Mouse (Mus musculus) myocyte (in vitro differentiated cells): Measurements from ENCODE around the gene Ttll8. TPM values are rescaled to one million over a fixed set of nuclear protein-coding genes. Genes with fewer than 3 reads are reported as not detected.

Experiments
- H3K27me3 ChIP-seq: one replicate; pipeline ENCODE4 v1.6.1; 2011; ENCODE audit not compliant: control insufficient read depth, insufficient read depth, insufficient read length
- H3K36me3 ChIP-seq: one replicate; pipeline ENCODE4 v1.6.1; 2011; ENCODE audit not compliant: control insufficient read depth, insufficient read depth
- H3K4me2 ChIP-seq: one replicate; pipeline ENCODE4 v1.6.1; 2011; ENCODE audit warnings: low read depth, control low read depth
- H3K4me3 ChIP-seq: one replicate; pipeline ENCODE4 v1.5.1; 2011; ENCODE audit warnings: mild to moderate bottlenecking, control low read depth, moderate library complexity
- H3K79me2 ChIP-seq: one replicate; pipeline ENCODE4 v1.6.1; 2011; ENCODE audit not compliant: control insufficient read depth, insufficient read depth
- H3ac ChIP-seq: one replicate; pipeline ENCODE4 v1.6.1; 2011; ENCODE audit not compliant: control insufficient read depth, insufficient read length
- CEBPB ChIP-seq: IDR thresholded peaks from 2 replicates; pipeline ENCODE4 v1.6.1; 2011; ENCODE audit warnings: mild to moderate bottlenecking, moderate library complexity; ENCODE audit not compliant: poor library complexity, insufficient read depth, severe bottlenecking
- E2F4 ChIP-seq: IDR thresholded peaks from one replicate; pipeline ENCODE4 v1.6.1; 2011; ENCODE audit warnings: mild to moderate bottlenecking, control low read depth, moderate library complexity; ENCODE audit not compliant: insufficient read depth
- MAX ChIP-seq: IDR thresholded peaks from one replicate; pipeline ENCODE4 v1.6.1; 2011; ENCODE audit warnings: low read depth, mild to moderate bottlenecking, control low read depth
- MYOD1 ChIP-seq, 3 experiments: IDR thresholded peaks; one replicate each; pipeline ENCODE4 v1.6.1; 2011; ENCODE audit warnings: control low read depth in 2 of 3, low read depth in 2 of 3, mild to moderate bottlenecking in 2 of 3, moderate library complexity in 1 of 3; ENCODE audit not compliant: insufficient read length in 2 of 3, control insufficient read depth in 1 of 3
- MYOG ChIP-seq, 3 experiments: IDR thresholded peaks; one replicate each; pipeline ENCODE4 v1.6.1; 2011; ENCODE audit warnings: control low read depth in 2 of 3, low read depth in 2 of 3, mild to moderate bottlenecking in 2 of 3; ENCODE audit not compliant: insufficient read length in 2 of 3, control insufficient read depth in 1 of 3, insufficient read depth in 1 of 3
- POLR2A ChIP-seq: IDR thresholded peaks from one replicate; pipeline ENCODE4 v1.6.1; 2011; ENCODE audit warnings: low read depth, mild to moderate bottlenecking, control low read depth, moderate library complexity; ENCODE audit not compliant: insufficient read length
- POLR2AphosphoS2 ChIP-seq: IDR thresholded peaks from one replicate; pipeline ENCODE4 v1.6.1; 2011; ENCODE audit warnings: low read depth, control low read depth; ENCODE audit not compliant: insufficient read length
- REST ChIP-seq: IDR thresholded peaks from one replicate; pipeline ENCODE4 v1.6.1; 2011; ENCODE audit warnings: mild to moderate bottlenecking, control low read depth, moderate library complexity; ENCODE audit not compliant: insufficient read depth, insufficient read length
- SRF ChIP-seq: IDR thresholded peaks from one replicate; pipeline ENCODE4 v1.6.1; 2011; ENCODE audit warnings: low read depth; ENCODE audit not compliant: control insufficient read depth, insufficient read length
- TCF12 ChIP-seq: IDR thresholded peaks from one replicate; pipeline ENCODE4 v1.6.1; 2011; ENCODE audit warnings: mild to moderate bottlenecking, control low read depth; ENCODE audit not compliant: poor library complexity, insufficient read depth, severe bottlenecking
- TCF3 ChIP-seq: IDR thresholded peaks from one replicate; pipeline ENCODE4 v1.6.1; 2011; ENCODE audit warnings: low read depth, control low read depth; ENCODE audit not compliant: insufficient read length
- USF1 ChIP-seq: IDR thresholded peaks from one replicate; pipeline ENCODE4 v1.6.1; 2011; ENCODE audit warnings: low read depth, mild to moderate bottlenecking, control low read depth, moderate library complexity
- polyA plus RNA-seq: library from polyadenylated mRNA; unstranded; fragments of >200 nt; fragmentation: generic; extraction: Trizol; gene quantifications from one replicate; pipeline ENCODE4 v1.2.1, GENCODE M21; 2012; ENCODE audit warnings: missing spikeins

Ttll8 gene
- polyA plus RNA-seq, 1 experiment, result not detected

GRCm38 (mm10) chr15:88989236-88989635 lies 35.0 kb upstream of the Ttll8 start:
- H3K27me3 ChIP-seq, result peaks cover 45% of the 10 kb centered on the region
- H3K79me2 ChIP-seq, result no peaks in the 10 kb centered on the region
- H3K4me3 ChIP-seq, result no peak overlapping the region
- H3ac ChIP-seq, result no peak overlapping the region
- TF ChIP-seq TCF12, result no peak
- no peak overlapping the region for H3K4me2 ChIP-seq
- no peaks in the 10 kb centered on the region for H3K36me3 ChIP-seq

- no peak within 1 kb of the TSS for H3ac ChIP-seq
- H3K4me3 ChIP-seq, result no peak within 1 kb of the TSS
- no peaks in the 10 kb centered on the region for H3K79me2 ChIP-seq
- TF ChIP-seq TCF12, result no peak
- TF ChIP-seq SRF, result no peak
- no peak for TF ChIP-seq POLR2AphosphoS2
- no peak for TF ChIP-seq REST
- no peak for TF ChIP-seq POLR2A
- no peak for TF ChIP-seq MYOG (IDR thresholded peaks at IDR 0.05; ENCODE audit: control insufficient read depth in 1 of 3, insufficient read depth in 1 of 3, insufficient read length in 2 of 3, low read depth in 2 of 3)
- TF ChIP-seq MYOD1 (IDR thresholded peaks at IDR 0.05; ENCODE audit: control insufficient read depth in 1 of 3, insufficient read length in 2 of 3, low read depth in 2 of 3), result no peak
- TF ChIP-seq CEBPB, result no peak
- TF ChIP-seq USF1, result no peak
- no peak for TF ChIP-seq TCF3
- TF ChIP-seq E2F4, result no peak
- no peak for TF ChIP-seq MAX
- no peak within 1 kb of the TSS for H3K4me2 ChIP-seq
- peaks cover 31% of the 10 kb centered on the region for H3K27me3 ChIP-seq
- H3K36me3 ChIP-seq, result no peaks in the 10 kb centered on the region
These were observed 28.4 kb upstream of the Ttll8 start, which contains the start of gene Mov10l1 for GRCm38 (mm10) chr15:88982534-88983079. Mov10l1 (plus strand) TSS chr15:88982909.

- H3K4me2 ChIP-seq, result no peak overlapping the region
- no peak overlapping the region for H3K4me3 ChIP-seq
- TF ChIP-seq MYOG (IDR thresholded peaks at IDR 0.05; ENCODE audit: control insufficient read depth in 1 of 3, insufficient read depth in 1 of 3, insufficient read length in 2 of 3, low read depth in 2 of 3) (no peak), USF1 (no peak), MAX (no peak), TCF3 (no peak)
- H3K79me2 ChIP-seq, result no peaks in the 10 kb centered on the region
- H3ac ChIP-seq, result no peak overlapping the region
- peaks cover 42% of the 10 kb centered on the region for H3K27me3 ChIP-seq
- H3K36me3 ChIP-seq, result no peaks in the 10 kb centered on the region
These were observed 24.9 kb upstream of the Ttll8 start for GRCm38 (mm10) chr15:88979138-88979446.

GRCm38 (mm10) chr15:88978281-88979137 lies 24.3 kb upstream of the Ttll8 start, which contains the start of gene Mlc1:
Mlc1 (minus strand) TSS chr15:88979007.
- no peak within 1 kb of the TSS for H3K4me2 ChIP-seq
- no peak within 1 kb of the TSS for H3K4me3 ChIP-seq
- no peak within 1 kb of the TSS for H3ac ChIP-seq
- TF ChIP-seq MAX (no peak), CEBPB (no peak)
- no peaks in the 10 kb centered on the region for H3K36me3 ChIP-seq
- peaks cover 42% of the 10 kb centered on the region for H3K27me3 ChIP-seq
- no peaks in the 10 kb centered on the region for H3K79me2 ChIP-seq

GRCm38 (mm10) chr15:88972300-88972699 lies 18.1 kb upstream of the Ttll8 start:
- no peak overlapping the region for H3K4me2 ChIP-seq
- H3K4me3 ChIP-seq, result no peak overlapping the region
- H3K79me2 ChIP-seq, result no peaks in the 10 kb centered on the region
- H3K27me3 ChIP-seq, result peaks cover 35% of the 10 kb centered on the region
- H3K36me3 ChIP-seq, result no peaks in the 10 kb centered on the region
- TF ChIP-seq MAX (no peak), MYOG (IDR thresholded peaks at IDR 0.05; ENCODE audit: control insufficient read depth in 1 of 3, insufficient read depth in 1 of 3, insufficient read length in 2 of 3, low read depth in 2 of 3) (no peak), SRF (no peak), POLR2A (no peak)
- H3ac ChIP-seq, result no peak overlapping the region
